Mouse (Mus musculus) spleen, adult 18-20 months (tissue): ENCODE measurements around the gene Ica1l.
A peak's percentile ranks its signal among the peaks of the same experiment; 100 is the strongest.
"Not testable (repeated sequence)": the region's sequence is repeated elsewhere in the genome, so short reads cannot be mapped to it uniquely, and the experiment has no call there.

ENCODE experiments used
- DNase-seq, 2 experiments: peaks; one replicate each; pipeline ENCODE4 v3.0.0; 2022; ENCODE audit warnings: mixed read lengths in 2 of 2

Gene Ica1l

DNA sequence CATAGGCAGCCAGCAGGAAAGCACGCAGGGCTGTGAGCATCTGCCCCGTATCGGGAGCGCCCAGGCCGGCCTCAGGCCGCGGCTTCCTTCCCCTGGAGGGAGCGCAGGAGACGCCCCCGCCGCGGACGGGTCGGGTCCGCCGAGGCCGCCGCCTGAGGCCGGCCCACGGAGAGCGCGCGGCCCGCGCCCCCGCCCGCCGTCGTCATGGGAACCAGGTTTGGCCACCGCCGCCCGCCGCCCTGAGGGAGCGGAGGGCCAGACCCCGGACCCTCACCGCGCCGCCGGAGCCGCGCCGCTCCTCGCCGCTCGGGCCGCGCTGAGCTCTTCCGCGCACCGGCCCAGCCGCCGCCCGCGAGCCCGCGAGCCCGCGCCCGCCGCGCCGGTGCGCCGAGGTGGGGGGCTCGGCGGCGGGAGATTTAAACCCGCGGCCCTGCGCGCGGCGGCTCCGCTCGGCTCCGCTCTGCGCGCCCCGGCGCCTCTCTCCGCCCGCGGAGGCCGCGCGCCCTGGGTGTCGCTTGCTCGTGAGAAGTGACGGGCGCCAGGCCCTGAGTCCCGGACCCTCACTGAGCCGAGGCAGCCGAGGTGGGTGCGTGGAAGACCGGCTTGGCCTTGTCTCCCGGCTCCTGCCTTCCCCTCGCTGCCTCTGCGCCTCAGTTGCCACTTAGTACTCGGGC, at the start of gene Ica1l:
Ica1l (minus strand) TSS at position 389 of the 674 bp plus-strand sequence.
- DNase-seq = peak; percentile 14 to 43

DNA sequence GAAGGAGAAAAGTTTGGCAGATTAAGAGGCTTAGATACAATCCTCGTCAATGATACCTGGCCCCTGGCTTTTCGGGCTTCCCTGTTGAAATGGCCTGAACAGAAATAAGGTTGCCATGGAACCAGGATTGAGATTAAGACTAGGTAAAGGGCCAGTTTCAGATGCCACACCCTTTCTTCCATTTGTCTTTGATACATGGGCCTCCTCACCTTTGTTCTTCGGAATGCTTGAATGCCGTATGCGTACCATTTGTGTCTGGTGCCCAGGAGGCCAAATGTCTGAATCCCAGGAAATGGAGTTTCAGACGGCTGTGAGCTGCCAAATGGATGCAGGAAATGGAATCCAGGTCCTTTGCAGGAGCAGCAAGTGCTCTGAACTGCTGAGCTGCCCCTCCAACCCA, 33.4 kb upstream of the Ica1l start:
- no peak for DNase-seq

DNA sequence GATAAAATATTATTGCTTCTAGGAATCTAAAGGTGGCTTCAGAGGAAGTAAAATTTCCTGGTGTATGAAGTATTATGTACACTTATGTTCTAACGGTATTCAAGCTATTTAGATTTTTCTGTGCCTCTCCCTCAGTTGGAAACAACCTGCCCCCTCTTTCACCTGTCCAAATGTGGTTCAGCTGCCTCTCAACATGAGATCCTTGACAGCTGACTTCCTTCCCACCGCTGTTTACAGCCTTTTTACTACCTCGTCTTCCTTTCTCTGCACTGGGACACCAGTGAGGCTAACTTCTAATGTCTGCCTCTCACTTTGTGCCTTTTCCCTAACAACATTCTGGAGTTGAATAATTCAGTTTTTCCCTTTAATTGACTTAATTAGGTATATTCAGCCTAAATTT, 32.6 kb upstream of the Ica1l start:
- DNase-seq = no peak

DNA sequence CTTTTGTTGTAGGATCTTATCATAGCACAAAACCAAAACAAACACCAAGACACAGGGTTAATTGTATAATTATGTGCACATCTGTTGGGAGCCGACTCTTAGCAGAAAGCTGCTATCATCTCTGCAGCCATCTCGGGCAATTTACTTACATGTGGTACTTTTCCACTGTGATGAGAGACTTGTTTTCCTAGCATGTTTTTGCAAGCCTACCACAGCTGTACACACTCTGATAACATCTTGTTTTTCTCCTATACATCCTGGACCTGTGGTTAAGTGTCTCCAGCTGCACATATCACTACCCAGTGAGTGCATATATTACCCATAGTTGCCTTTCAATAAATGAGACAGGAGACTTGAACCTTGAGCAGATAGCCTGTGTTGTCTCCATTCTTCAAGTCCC, 32.0 kb upstream of the Ica1l start:
- DNase-seq = no peak

DNA sequence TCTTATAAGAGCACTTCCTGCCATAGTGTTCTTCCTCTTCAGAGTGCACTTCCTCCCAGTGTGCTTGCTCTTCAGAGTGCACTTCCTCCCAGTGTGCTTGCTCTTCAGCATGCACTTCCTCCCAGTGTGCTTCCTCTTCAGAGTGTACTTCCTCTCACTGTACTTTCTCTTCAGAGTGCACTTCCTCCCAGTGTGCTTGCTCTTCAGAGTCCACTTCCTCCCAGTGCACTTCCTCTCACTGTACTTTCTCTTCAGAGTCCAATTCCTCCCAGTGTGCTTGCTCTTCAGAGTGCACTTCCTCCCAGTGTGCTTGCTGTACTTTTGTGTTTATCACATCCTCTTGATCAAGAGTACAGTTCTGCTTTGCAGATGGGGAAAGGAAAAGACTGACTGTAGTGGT, 27.7 kb upstream of the Ica1l start:
- DNase-seq = not testable (repeated sequence)

DNA sequence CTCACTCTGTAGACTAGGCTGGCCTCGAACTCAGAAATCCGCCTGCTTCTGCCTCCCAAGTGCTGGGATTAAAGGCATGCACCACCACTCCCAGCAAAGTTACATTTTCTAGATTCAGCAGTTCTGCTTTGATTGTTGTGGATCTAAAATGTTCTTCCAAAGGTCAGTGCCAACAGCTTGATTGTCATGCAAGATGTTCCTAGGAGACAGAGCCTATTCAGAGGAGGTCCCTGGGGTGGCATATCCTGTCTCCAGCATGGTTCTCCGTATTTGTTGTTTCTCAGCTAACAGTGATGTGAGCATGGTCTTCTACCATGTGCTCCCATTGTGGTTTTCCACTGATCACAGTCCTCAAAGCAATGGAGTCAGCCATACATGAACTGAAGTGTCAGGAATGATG, 13.3 kb upstream of the Ica1l start:
- DNase-seq = no peak

DNA sequence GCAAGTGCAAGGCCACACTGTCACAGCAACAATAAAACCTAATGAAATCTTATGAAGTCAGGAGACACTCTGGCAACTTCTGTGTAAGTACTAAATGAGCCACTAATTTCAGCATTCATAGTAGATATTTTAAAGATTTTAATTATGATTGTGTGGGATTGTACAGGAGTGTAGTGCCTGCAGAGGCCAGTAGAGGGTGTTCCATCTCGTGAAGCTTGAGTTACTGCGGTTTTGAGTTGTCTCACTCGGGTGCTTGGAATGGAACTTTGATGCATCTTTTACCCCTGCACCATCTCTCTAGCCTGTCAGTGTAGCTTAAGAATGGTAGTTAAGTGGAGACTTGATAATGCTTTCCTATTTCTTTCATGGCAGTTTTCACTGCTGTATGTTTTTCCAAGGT, 11.7 kb upstream of the Ica1l start:
- no peak for DNase-seq

DNA sequence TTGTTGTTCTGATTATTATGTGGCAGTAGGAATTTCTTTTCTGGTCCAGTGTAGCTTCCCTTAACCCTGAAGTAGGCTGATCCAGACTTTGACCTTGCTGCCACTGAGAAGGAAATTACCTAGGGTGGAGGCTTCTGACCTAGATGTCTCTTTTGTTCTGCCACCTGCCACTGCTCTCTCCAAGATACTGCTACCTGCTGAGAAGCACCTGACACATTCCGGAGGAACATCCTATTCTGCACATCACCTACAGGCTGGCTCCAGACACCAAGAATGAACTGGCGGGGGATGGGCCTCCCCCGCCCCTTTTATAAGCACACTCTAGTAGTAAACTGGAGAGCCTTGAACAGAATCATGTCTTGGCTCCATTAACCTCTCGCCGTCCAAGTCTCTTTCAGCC, 4.5 kb upstream of the Ica1l start:
- DNase-seq = not testable (repeated sequence)

DNA sequence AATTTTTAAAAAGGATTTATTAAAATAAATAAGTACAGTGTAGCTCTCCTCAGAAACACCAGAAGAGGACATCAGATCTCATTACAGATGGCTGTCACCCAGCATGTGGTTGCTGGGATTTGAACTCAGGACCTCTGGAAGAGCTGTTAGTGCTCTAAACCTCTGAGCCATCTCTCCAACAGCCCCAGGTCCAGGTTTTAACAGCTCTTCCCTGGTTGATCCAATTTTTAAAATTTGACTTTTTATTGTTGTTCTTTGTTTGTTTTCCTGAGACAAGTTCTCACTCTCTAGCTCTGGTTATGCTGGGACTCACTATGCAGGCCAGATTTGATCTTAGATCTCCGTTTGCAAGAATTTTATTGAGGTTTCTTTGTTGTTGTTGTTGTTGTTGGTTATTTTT, 1.6 kb upstream of the Ica1l start:
- DNase-seq = no peak

DNA sequence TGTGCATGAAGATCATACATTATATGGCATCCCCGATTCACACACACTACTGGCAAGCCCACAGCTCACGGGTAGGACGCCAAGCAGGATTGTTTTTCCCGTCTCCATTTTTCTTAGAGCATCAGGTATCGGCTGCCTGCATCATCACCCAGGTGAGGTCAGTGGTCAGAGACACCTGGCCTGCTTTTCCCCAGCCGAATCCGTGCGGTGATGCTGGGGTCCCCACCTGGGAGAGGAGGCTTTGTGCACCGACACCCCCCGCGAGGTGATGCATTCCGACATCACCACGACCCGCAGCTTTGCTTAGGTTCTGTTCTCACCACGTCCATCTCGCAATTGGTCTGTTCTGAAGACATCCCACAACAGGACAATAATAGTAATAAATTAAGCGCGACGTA, 587 bp downstream of the Ica1l start:
- DNase-seq = no peak

DNA sequence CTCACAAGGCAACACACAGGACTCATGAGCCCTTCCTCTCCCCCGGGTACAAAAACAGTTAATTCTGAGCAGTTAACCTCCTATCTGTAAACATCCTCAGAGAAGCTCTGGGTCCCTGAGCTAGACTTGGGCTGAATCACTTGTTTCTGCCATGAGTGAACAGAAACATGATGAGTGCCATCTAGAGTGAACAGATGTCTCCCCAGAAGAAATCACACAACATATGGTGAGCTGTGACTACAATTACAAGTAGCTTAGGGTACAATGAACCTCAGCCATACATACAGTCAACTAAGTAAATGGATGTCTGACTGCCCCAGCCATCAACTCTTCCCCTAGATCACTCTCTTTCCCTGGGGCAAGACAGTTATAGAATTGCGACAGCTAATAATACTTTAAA, 7.9 kb downstream of the Ica1l start:
- DNase-seq = no peak

DNA sequence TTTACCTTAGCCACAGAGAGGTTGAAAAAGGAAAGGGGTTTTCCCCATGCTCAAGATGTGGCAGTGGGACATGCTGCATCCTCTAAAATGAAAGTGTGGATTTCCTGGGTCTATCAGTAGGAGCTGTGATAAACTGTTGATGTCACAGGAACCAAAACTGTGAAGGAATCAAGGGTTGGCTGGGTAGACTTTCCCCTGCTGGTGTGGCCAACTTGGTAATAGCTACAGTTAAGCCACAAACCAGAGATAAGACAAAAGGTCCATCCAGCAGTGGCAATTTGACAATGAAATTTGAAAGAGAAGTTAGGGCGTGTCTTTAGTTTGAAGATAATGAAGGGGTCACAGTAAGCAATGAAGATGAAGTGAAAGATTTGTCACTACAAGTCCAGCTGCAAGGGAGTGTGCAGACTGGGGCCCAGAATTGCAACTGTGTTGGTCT, 25.9 kb downstream of the Ica1l start:
- no peak for DNase-seq

DNA sequence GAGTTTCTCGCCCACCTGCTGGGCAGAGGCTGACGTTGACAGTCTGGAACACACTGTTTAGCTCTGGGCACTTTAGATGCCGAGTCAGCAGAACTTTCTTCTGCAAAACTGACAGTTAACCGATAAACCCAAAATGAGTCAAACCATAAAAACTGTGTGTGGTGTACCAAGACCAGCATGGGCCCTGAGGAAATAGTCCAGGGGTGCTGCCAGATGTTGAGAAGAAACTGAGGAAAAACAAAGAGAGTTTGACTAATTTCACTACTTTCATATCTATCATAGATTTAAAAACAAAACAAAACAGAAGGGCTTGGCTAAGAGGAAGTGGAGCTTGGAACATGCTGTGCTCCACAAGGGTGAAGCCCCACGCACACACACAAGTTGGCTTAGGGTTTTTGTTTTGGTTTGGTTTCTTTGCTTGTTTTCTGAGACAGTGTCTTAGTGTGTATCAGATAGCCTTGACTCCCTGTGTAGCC, 26.8 kb downstream of the Ica1l start:
- no peak for DNase-seq

DNA sequence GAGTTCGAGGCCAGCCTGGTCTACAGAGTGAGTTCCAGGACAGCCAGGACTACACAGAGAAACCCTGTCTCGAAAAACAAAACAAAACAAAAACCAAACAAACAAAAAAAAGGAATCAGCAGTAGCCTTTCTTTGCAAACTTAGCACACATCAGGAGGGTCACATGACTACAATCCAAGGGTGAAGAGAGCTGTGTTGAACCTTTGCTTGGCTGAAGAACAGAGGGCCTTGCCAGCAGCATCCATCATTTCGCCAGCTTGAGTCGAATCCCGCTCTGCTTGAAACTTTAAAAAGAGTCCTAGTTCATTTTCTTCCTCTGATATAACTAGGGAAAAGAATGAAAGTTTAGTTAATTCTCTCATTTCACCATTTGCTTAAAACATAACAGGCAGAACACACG, 27.5 kb downstream of the Ica1l start:
- DNase-seq = no peak

DNA sequence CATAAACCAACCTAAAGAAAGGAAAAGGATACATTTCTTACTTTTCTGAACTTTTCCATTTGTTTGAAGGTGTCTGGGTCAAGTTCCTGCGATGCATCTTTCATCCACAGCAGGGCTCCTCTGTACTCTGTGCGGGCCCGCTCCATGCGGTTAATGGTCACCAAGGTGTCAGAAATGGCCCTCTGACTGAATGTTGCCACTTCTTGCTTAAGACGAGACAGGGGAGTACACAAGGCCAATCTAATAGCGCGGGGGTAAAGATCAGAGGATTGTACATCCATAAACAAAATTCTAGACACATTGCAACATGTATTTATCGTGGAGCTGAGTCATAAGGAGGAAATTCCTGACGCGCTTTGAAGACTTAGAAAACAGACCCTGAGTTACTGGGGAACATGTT, 29.2 kb downstream of the Ica1l start:
- no peak for DNase-seq

DNA sequence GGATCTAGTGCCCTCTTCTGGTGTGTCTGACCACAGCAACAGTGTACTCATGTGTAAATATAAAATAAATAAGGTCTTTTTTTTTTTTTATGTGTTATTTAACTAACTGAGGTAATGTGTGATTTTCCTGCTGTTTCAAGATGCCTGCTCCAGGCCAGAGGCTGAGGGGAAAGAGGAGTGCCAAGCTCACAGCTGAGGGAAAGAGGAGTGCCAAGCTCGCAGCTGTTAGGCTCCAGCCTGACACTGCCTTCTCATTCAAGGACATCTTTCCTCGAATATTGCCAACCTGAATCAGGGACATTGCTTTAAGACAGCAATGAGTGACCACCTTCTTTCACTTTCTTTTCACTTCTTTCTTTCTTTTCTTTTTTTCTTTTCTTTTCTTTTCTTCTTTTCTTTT, 34.2 kb downstream of the Ica1l start:
- DNase-seq = no peak

DNA sequence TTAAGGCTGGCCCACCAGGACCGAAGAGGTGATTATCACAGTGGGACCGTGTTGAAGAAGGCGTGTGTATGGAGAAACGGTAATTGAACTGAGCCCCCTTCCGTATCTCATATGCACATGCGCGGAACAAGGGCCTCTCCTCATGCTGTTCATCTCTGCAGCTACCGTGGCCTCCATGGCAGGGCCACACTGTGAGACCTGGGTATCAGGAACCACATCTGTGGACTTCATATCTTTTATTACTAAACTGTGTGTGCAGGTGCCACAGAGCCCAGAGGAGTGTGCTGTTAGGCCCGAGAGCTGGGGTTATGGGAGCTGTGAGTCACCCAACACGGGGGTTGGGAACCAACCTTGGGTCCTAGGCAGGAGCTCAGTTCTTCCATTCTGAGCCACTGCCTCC, 35.6 kb downstream of the Ica1l start:
- DNase-seq = no peak

DNA sequence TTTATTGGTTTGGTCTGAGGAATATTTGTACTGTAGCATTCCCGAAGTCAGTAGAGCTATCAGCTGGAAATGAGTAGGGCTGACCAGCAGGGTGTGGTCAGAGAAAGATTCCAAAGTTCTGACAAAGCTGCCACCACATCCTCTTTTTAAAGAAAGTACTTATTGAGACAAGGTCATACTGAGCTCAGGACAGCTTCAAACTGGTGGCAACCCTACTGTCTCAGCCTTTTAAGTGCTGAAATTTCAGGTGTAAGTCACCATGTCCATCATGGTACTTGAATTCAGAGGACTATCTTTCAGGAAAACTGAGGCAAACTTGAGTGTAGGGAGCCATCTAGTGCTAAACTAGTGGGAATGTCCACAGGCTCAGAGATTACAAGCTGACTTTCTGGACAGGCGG, 42.7 kb downstream of the Ica1l start:
- no peak for DNase-seq

DNA sequence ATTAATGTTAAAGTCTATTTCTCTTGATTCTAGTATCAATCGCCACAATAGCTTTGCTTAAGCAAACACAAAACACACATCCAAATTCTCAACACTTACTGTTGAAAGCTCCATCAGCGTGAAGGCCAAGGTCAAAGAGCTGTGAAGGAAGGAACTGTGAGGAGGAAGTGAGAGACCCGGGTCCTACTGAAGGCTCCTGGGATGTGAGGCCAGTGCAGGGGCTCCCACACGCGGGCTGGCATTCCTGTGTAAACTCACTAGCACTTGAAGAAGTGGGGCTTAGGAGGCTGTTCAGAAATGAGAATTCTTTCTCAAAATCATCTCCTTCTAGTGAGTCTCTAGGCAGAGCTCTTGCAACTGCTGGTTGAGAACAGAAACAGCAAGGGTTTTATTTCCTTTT, 45.6 kb downstream of the Ica1l start:
- peak in 1 of 2 experiments; percentile 12 for DNase-seq

DNA sequence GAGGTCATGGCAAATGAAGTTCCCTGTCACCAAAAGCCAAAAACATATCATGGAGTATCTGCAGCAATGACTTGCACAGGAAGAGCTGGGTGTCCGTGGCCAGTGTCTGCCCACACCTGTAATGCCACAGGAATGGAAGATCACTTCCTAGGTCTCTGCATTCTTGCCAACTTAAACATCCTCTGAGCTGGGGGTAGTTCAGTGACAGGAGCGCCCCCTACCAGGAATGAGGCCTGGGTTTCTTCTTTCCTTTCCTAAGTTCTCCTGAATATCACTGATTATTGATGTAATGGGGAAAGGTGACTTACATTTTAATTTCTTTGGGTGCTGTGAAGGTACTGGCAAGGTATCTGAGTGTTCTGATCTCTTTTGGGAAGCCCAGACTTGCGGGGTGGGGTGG, 47.3 kb downstream of the Ica1l start:
- DNase-seq = no peak

DNA sequence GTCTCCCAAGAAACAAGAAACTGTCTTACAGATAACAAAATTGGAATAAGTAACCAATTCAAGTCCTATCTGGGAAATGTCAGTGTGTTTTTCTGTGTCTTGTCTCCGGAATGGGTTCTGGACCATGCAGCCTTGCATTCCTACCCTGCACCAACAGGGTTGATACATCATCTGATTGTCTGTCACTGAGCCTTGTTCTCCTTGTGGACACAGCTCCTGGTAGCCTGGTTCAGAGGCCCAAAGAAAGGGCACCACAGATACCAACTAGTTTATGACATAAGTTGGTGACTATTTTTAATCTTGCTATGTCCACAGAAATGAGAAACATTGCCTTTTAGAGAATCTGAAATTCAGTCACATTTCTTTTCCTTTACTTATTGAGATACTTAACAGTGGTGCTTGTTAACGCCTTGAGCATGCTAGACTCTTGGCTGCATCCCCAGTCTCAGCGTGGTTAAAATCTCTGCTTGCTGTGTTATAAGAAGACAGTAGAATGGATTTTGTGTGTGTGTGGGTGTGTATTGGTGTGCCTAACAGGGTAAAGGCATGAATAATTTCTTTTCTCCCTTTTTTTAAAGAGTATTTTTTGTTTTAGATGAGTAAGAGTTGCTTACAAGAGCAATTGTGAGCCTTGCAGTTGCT, 55.5 kb downstream of the Ica1l start:
- DNase-seq = no peak

DNA sequence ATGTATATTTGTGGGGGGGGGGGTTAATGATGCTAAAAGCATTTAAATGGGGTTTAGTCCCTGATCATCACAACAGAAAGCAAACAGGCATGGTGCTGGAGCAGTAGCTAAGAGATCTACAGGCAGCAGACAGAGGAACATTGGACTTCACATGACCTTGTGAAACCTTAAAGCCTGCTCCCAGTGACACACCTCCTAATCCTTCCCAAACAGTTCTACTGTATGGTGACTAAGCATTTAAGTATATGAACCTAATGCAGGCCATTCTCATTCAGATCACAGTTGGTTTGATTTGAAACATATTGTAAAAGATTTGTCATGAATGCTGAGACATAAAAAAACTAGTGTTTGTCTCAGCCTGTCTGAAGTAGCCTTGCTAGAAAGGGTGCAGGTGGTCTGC, 56.4 kb downstream of the Ica1l start:
- DNase-seq = no peak

DNA sequence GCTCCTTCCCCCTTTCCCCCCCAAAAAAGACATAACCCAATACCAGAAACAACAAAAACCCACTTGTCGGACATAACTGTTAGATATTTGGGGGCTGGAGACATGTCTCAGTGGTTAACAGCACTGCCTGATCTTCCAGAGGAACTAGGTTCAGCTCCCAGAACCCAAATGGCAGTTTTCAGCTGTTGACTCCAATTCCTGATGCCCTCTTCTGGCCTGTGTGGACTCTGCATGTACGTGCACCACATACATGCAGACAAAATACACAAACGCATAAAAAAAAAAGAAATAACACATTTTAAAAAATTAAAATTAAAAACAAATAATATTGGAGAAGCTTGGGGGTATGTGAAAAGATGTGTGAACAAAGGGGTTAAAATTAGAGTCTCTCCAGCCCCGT, 75.7 kb downstream of the Ica1l start:
- peak in 1 of 2 experiments; percentile 23 for DNase-seq

DNA sequence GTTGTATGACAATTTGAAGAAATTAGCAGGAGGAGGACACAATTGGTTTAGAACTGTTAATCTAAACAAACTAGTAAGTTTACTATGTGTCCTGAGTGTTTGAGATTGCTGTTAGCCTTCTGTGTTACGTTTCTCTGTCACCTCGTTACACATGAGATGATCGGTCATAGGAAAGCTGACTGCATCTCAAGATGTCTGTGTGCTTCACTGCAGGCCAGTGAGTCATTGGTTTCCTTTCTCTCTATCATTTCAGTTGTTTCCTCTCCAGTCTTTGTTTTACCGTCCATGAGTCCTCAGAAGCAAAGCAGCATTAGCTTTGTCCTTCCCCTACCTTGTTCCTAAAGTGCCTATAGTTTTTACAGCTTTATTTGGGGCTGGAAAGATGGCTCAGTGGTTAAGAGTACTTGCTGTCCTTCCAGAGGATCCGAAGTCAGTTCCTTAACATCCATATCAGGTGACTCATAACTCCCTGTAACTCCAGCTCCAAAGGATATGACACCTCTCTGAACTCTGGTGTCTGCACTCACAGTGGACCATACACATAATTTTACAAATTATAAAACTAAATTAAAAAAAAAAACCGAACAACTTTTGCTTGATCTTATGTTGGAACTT, 76.7 kb downstream of the Ica1l start:
- DNase-seq = no peak
